Mouse (Mus musculus): Measurements from ENCODE around the gene Abo.

- TF ChIP-seq CTCF (IDR thresholded peaks at IDR 0.05; ENCODE audit: low read depth) (no peak), EP300 (IDR thresholded peaks at IDR 0.05; ENCODE audit: low read depth) (no peak)
Measured at GRCm38 (mm10) chr2:26903311-26903710, 38.5 kb upstream of the Abo start.

All from liver, postnatal 0 days (tissue).